Mouse (Mus musculus) bone marrow macrophage, adult 2 months (primary cell): ENCODE measurements around the gene Xpnpep3. TPM values are rescaled to one million over a fixed set of nuclear protein-coding genes. Genes with fewer than 3 reads are reported as not detected.
A peak's percentile ranks its signal among the peaks of the same experiment; 100 is the strongest.

Experiments used
- H3K27ac ChIP-seq: 2 replicates; pipeline ENCODE4 v1.5.1; 2012; ENCODE audit warnings: low read depth, low read length; ENCODE audit not compliant: insufficient read depth
- H3K4me1 ChIP-seq: 2 replicates; pipeline ENCODE4 v1.6.1; 2012; ENCODE audit warnings: low read length; ENCODE audit not compliant: control insufficient read depth, insufficient read depth
- H3K4me3 ChIP-seq: 2 replicates; pipeline ENCODE4 v1.5.1; 2012; ENCODE audit warnings: mild to moderate bottlenecking, low read length, moderate library complexity; ENCODE audit not compliant: insufficient read depth
- CTCF ChIP-seq: IDR thresholded peaks from 2 replicates; pipeline ENCODE4 v1.5.1; 2012; ENCODE audit warnings: low read depth, mild to moderate bottlenecking, low read length, moderate library complexity
- POLR2A ChIP-seq: IDR thresholded peaks from 2 replicates; pipeline ENCODE4 v1.6.1; 2012; ENCODE audit warnings: mild to moderate bottlenecking, low read depth, low read length, borderline replicate concordance
- polyA plus RNA-seq: library from polyadenylated mRNA; stranded (reverse); fragments of >200 nt; gene quantifications from 2 replicates; pipeline ENCODE4 v1.2.4, GENCODE M21; 2012; ENCODE audit not compliant: missing spikeins, insufficient read depth, insufficient read length

Gene Xpnpep3
- polyA plus RNA-seq, result 8.8 and 9.8 TPM in 2 replicates

DNA sequence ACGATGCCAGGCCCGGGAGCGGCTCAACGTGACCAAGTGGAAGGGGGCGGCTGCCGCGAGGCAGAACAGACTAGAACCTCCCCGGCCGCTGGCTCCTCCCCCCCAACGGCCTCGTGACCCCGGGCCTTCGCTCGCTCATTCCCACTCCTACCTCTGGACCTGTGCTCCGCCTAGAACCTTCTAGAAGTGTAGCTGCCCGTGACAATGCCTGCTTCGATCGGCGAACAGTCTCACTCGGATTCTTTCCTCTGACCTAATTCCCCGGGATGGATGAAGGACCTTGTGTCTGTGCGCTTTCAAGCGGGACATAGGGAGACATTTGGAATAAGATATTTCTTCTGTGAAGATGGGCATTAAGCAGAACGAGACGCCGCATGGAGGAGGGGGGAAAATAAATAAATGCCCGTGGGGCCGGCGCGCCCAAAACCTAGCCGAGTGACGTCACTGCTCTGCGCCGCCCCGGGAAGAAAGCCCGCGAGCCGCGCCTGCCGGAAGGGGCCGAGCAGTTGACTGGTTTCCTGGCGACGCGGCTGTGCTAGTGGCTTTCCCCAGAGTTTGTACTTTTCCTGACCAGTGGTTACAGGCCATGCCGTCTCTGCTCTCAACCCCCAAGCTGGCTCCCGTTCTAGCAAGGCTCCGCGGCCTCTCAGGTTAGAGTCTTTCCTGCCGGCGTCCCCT lies at the start of gene Xpnpep3, which contains the start of gene St13:
Gene Xpnpep3 (plus strand): TSS at position 501 of the 678 bp plus-strand sequence.
Gene St13 (minus strand): TSS at position 440 of the 678 bp plus-strand sequence.
- peak within 1 kb of the TSS; percentile 99 for H3K27ac ChIP-seq
- TF ChIP-seq POLR2A, result no peak
- TF ChIP-seq CTCF, result no peak
- peaks cover 19% of the 10 kb centered on the region for H3K4me1 ChIP-seq
- H3K4me3 ChIP-seq, result peak within 1 kb of the TSS; percentile 97

DNA sequence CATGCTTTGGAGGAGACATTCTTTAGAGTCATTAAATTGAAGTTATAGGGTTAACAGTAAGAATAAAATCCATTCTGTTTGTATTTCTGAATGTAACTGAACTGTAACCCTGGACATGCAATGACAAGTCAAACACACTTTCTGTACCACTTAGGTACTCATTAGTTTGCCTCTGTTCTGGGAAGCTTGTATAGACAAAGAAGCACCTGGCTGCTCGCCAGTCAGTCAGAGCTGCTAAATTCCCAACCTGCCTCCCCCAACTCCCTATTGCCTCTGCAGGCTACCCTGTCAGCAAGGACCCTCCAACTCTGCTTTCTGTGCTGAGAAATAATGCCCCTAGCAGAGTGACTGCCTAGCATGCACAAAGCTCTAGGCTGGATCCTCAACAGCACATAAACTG lies 49.5 kb upstream of the Xpnpep3 start:
- H3K4me1 ChIP-seq, result peaks cover 24% of the 10 kb centered on the region
- H3K4me3 ChIP-seq, result no peak overlapping the region
- TF ChIP-seq POLR2A (no peak), CTCF (no peak)
- H3K27ac ChIP-seq, result no peak overlapping the region

DNA sequence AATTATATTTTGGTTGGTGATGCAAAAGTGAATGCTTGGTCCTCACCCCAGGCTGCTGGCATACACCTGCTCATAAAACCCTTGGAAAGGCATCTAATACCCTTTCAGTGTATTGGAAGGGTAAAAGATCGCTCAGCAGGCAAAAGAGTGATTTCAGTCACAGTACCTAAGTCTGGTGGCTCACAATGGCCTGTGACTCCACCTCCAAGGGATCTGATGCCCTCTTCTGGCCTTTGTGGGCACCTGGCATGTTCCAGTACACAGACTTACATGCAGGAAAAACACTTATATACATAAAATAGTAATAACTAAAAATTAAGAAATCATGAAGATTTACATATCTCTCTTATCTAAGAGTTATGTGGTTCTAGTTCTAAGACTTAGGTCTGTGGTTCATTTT lies 47.3 kb upstream of the Xpnpep3 start:
- no peak overlapping the region for H3K4me3 ChIP-seq
- H3K27ac ChIP-seq, result no peak overlapping the region
- peaks cover 12% of the 10 kb centered on the region for H3K4me1 ChIP-seq
- TF ChIP-seq POLR2A (no peak), CTCF (no peak)

DNA sequence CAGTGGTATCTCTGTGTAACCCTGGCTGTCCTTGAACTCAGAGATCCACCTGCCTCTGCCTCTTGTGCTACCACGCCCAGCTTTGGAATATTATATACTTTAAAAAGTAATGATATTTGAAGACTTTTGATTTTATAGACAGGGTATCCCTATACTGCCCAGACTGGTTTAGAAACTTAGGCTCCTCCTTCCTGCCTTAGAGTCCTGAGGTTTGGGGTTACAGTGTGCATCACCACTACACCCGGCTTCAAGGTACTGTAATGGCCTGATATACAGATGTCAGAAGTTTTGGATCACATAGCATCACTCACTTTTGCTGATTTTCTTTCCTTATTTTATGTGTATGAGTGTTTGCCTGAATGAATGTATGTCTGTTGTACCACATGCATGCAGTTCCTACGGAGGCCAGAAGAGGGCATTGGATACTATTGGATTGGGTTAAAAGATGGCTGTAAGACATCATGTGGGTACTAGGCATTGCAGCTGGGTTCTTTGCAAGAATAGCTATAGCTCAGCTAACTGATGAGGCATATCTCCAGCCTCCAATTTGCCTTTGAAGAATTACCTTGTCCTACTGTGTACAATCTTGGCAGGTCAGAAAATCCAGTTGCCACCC lies 44.7 kb upstream of the Xpnpep3 start:
- H3K4me1 ChIP-seq, result peaks cover 18% of the 10 kb centered on the region
- H3K27ac ChIP-seq, result no peak overlapping the region
- H3K4me3 ChIP-seq, result no peak overlapping the region
- TF ChIP-seq CTCF (no peak), POLR2A (no peak)

DNA sequence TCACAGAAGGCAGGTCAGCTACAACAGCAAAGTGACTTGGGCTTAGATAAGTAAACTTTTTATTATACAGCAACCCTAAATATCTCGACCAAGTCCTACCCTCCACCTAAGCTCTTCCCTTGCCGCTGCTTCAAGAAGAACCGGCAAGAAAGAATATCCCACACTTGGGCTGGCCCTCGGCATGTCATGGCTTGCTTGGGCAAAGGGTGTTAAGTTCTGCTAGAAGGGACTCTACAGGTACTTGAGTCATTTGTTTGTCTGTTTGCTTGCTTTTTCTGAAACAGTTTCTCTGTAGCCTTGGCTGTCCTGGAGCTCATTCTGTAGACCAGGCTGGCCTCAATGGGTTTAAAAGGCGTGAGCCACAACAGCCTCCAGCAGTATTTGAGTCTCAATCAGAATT lies 43.0 kb upstream of the Xpnpep3 start:
- H3K27ac ChIP-seq, result no peak overlapping the region
- H3K4me1 ChIP-seq, result peaks cover 25% of the 10 kb centered on the region
- TF ChIP-seq CTCF, result no peak
- no peak for TF ChIP-seq POLR2A
- no peak overlapping the region for H3K4me3 ChIP-seq

DNA sequence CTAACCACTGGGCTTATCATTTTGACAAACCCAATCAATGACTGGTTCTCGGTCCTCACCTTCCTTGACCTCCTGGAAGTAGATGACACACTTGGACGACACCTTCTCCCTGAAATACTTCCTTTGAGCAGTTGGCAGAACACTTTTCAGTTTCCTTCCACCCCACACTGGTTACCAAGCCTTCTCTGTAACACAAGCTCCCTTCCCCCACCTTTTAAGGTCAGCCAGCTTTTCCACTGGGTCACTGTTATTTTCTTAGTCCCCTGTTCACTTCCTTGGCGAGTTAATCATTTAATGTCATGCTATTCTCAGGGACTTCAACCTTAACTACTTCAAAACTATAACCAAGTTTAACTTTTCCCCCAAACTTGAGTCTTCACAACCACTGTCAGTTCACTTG lies 41.0 kb upstream of the Xpnpep3 start:
- TF ChIP-seq CTCF, result no peak
- TF ChIP-seq POLR2A, result no peak
- H3K4me1 ChIP-seq, result peaks cover 30% of the 10 kb centered on the region
- H3K4me3 ChIP-seq, result no peak overlapping the region
- no peak overlapping the region for H3K27ac ChIP-seq

DNA sequence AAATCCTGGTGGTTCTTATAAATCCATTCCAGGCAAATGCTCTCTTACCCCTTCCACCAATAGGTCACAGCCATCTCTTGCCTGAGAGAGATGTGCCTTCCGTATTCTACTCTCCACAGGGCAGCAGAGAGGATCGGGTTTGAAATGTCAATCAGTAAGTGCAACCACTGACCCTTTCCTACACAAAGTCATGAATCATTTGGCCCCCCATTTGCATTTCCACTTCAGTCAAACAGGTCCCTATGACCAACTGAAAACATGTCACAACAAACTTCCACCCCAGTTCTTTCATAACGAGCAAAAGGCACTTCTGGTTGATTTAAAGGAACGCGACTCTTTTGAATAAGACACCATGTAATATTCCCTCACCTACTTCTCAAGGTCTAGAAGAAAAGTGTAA lies 40.5 kb upstream of the Xpnpep3 start:
- peaks cover 26% of the 10 kb centered on the region for H3K4me1 ChIP-seq
- peak overlapping the region; percentile 2; the same call in 1 of the 2 replicates for H3K4me3 ChIP-seq
- TF ChIP-seq POLR2A, result no peak
- TF ChIP-seq CTCF, result no peak
- H3K27ac ChIP-seq, result no peak overlapping the region

DNA sequence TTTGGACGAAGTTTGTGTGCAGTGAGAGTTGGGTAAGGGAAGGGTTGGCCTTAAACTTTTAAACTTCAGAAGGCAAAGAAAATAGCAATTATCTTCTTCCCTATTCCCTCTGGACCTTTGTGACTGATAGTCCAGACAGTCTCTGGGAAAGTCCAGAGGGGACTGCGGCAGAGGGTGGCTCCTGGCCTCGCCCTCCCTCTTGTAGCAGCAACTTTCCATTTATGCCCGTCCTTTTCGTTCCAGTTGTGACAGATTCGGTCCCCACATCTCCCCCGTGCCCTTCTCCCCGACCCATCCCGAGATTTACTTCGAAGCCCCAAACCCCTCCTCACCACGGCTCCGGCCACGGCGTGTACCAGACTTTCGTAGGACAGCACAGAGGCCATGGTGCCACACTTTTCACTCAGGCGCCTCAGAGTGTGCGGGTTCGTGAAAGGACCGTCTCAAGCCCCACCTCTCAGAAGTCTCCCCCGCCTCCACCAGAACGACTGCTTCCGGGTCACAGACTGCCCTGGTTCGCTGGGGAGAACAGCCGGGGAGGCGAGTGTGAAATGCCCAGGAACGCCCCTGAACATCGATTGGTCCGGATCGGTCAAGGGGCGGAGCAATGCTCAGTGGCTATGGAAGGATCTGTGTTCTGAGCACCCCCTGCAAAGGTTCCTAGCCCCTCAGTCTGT lies 39.5 kb upstream of the Xpnpep3 start, which contains the start of gene Slc25a17:
Gene Slc25a17 (minus strand): TSS at position 468 of the 677 bp plus-strand sequence.
- H3K27ac ChIP-seq, result peak within 1 kb of the TSS; percentile 89
- H3K4me1 ChIP-seq, result peaks cover 30% of the 10 kb centered on the region
- H3K4me3 ChIP-seq, result peak within 1 kb of the TSS; percentile 73
- no peak for TF ChIP-seq POLR2A
- TF ChIP-seq CTCF, result no peak

DNA sequence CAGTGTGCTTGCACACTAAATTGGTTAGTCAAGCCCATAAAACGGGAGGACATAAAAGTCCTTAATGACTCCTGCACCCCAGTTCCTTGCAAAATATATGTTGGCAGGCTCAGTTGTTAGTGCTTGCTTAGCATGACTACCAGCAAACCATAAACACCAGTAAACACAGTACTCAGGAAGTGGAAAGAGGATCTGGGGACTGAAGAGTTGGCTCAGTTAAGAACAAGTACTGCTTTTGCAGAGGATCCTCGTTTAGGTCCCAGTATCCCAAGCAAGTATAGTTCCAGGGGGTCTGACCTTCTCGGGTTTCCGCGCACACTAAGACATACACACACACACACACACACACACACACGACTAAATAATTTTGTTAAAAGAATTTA lies 38.9 kb upstream of the Xpnpep3 start:
- Histone ChIP-seq H3K27ac (peak overlapping the region; percentile 89), H3K4me1 (peaks cover 33% of the 10 kb centered on the region), H3K4me3 (peak overlapping the region; percentile 39)
- TF ChIP-seq POLR2A (no peak), CTCF (no peak)
